Mouse (Mus musculus): ENCODE measurements around the gene Fancl.

The Fancl gene

DNA sequence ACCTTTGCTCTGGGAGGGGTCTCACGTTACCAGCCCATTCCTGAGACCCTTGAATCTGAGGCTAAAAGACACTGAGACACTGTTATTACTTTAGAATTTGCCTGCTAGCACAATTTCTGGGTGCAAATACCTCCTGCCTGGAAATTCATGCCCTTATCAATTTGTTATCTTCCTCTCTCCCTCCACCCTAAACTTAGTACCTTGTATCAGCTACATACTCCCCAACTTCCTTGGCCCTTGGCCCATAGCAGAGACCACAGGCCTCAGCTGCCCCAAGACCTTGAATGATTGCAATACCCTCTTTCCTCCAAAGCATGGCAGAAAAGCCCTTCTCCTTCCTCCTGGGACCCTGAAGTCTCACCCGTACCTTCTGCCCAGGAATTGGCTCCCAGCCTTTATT is 65.3 kb downstream of the Fancl start:
- peaks cover 7% of the 10 kb centered on the region for H3K9me3 ChIP-seq (ENCODE audit: low read length)
- H3K4me1 ChIP-seq (replicated peaks; ENCODE audit: low read depth, low read length) = peaks cover 6% of the 10 kb centered on the region; the same call in 1 of the 2 replicates
- peaks cover 7% of the 10 kb centered on the region; the same call in 1 of the 2 replicates for H3K36me3 ChIP-seq (ENCODE audit: insufficient read depth, low read length)
- no peaks in the 10 kb centered on the region for H3K27me3 ChIP-seq (ENCODE audit: insufficient read depth, low read length)
- H3K4me3 ChIP-seq (replicated peaks; ENCODE audit: low read length) = no peak overlapping the region
- TF ChIP-seq CTCF (conservative IDR thresholded peaks at IDR 0.05; ENCODE audit: low read length) = no peak
- no peak for TF ChIP-seq NANOG (IDR thresholded peaks at IDR 0.05; ENCODE audit: borderline replicate concordance, low read length)
- TF ChIP-seq POU5F1 (IDR thresholded peaks at IDR 0.05; ENCODE audit: borderline replicate concordance, low read length) = no peak

DNA sequence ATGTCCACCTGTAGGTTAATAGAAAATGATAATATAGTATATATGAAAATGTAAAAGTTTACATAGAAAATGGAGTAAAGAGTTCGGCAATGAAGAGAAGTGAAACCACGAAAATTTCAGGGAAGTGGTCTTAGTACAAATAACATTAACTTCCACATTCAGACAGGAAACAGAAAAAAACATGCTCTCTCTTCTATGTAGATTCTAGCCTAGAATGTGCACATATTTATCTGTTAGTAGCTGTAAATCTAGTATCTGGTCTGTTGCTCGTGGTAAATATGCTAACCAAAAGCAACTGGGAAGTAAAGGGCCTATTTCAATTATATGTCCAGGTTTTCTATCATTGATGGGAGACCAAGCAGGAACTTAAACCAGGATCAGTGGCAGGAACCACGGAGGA is 66.8 kb downstream of the Fancl start:
- H3K9me3 ChIP-seq (ENCODE audit: low read length) = no peaks in the 10 kb centered on the region
- H3K4me3 ChIP-seq (replicated peaks; ENCODE audit: low read length) = no peak overlapping the region
- no peaks in the 10 kb centered on the region for H3K36me3 ChIP-seq (ENCODE audit: insufficient read depth, low read length)
- peaks cover 6% of the 10 kb centered on the region; the same call in 1 of the 2 replicates for H3K4me1 ChIP-seq (replicated peaks; ENCODE audit: low read depth, low read length)
- TF ChIP-seq POU5F1 (IDR thresholded peaks at IDR 0.05; ENCODE audit: borderline replicate concordance, low read length) (no peak), NANOG (IDR thresholded peaks at IDR 0.05; ENCODE audit: borderline replicate concordance, low read length) (no peak), CTCF (conservative IDR thresholded peaks at IDR 0.05; ENCODE audit: low read length) (no peak)
- no peaks in the 10 kb centered on the region for H3K27me3 ChIP-seq (ENCODE audit: insufficient read depth, low read length)

DNA sequence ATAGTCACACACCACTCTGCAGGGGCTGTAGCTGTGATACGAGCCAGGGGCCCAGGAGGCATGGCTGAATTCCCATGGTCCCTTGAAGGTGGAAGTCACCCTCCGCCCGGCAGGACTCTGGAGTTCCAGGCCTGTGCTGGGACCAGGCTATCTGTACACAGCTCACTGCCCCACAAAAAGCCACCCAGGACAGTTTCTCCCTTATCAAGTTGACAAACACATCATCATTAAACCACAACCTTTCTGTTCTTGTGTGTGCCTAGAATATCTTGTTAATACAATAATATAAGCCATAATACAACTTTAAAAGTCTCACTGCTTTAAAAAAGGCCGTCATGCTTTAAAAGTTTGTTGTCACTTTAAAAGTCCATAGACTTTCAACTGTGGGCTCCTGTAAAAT is 68.1 kb downstream of the Fancl start:
- no peak overlapping the region for H3K4me3 ChIP-seq (replicated peaks; ENCODE audit: low read length)
- no peaks in the 10 kb centered on the region for H3K27me3 ChIP-seq (ENCODE audit: insufficient read depth, low read length)
- H3K36me3 ChIP-seq (ENCODE audit: insufficient read depth, low read length) = no peaks in the 10 kb centered on the region
- H3K4me1 ChIP-seq (replicated peaks; ENCODE audit: low read depth, low read length) = peaks cover 6% of the 10 kb centered on the region; the same call in 1 of the 2 replicates
- H3K9me3 ChIP-seq (ENCODE audit: low read length) = no peaks in the 10 kb centered on the region
- TF ChIP-seq NANOG (IDR thresholded peaks at IDR 0.05; ENCODE audit: borderline replicate concordance, low read length) (no peak), CTCF (conservative IDR thresholded peaks at IDR 0.05; ENCODE audit: low read length) (no peak), POU5F1 (IDR thresholded peaks at IDR 0.05; ENCODE audit: borderline replicate concordance, low read length) (no peak)

DNA sequence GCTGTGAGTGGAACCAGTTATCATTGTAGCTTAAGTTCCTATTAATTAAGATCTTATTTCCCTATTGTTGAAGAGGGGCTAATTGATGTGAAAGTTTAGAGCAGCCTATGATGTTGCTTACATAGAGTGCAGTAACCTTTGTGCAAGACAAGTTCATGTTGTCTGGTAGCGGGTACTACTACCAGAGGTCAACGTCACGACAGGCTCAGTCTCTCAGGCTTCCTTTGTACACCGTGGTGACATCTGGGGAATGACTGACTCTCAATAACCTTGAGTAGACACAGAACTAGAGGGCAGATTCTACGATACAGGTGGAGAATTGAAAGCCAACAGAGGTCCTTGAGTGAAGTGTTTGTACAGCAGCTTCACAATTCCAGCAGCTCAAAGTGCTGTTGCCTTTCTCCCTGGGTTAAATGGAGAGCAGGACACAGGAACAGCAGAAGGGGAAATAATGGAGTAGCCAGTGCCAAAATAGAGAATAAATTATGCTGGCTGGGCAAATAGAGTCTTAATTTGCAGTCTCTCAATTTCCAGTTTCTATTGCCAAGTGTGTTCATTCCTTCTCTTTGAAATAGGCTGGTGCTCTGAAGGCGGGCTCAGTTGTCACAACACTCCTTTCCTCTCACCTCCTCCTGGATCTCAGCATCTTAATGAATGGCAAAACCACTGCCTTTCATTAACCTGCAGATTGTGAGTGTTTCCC is 91.3 kb downstream of the Fancl start:
- Histone ChIP-seq H3K27me3 (ENCODE audit: insufficient read depth, low read length) (no peaks in the 10 kb centered on the region), H3K4me3 (replicated peaks; ENCODE audit: low read length) (no peak overlapping the region), H3K36me3 (ENCODE audit: insufficient read depth, low read length) (peaks cover 12% of the 10 kb centered on the region; the same call in 1 of the 2 replicates), H3K4me1 (replicated peaks; ENCODE audit: low read depth, low read length) (no peaks in the 10 kb centered on the region), H3K9me3 (ENCODE audit: low read length) (no peaks in the 10 kb centered on the region)
- TF ChIP-seq CTCF (conservative IDR thresholded peaks at IDR 0.05; ENCODE audit: low read length) (no peak), POU5F1 (IDR thresholded peaks at IDR 0.05; ENCODE audit: borderline replicate concordance, low read length) (no peak), NANOG (IDR thresholded peaks at IDR 0.05; ENCODE audit: borderline replicate concordance, low read length) (no peak)

DNA sequence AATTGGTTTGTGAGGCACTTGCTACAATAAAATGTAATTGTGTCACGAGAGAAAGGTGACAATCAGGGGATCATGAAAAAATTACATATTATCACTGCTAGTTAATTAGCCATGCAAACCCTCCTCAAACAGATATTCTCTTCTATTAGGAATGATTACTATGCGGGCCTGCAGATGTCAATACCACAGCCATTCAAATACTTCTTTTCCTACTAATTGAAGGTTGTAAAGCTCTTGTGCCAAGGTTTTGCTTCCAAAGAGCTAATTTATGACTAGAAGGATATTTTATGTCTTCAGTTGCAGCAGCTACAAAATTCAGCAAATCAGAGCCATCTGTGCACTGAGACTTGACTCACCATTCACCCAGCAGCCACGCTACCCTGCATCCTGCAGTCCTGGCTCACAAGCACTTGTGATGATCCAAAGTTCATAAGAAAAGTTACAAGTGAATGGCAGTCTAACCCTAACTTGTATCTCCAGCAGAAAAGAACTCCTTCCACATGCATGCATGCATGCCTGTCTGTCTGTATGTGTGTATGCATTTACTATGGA is 95.8 kb downstream of the Fancl start:
- TF ChIP-seq CTCF (conservative IDR thresholded peaks at IDR 0.05; ENCODE audit: low read length) = no peak
- TF ChIP-seq POU5F1 (IDR thresholded peaks at IDR 0.05; ENCODE audit: borderline replicate concordance, low read length) = no peak
- no peak for TF ChIP-seq NANOG (IDR thresholded peaks at IDR 0.05; ENCODE audit: borderline replicate concordance, low read length)
- Histone ChIP-seq H3K27me3 (ENCODE audit: insufficient read depth, low read length) (no peaks in the 10 kb centered on the region), H3K36me3 (ENCODE audit: insufficient read depth, low read length) (no peaks in the 10 kb centered on the region), H3K9me3 (ENCODE audit: low read length) (no peaks in the 10 kb centered on the region), H3K4me1 (replicated peaks; ENCODE audit: low read depth, low read length) (no peaks in the 10 kb centered on the region), H3K4me3 (replicated peaks; ENCODE audit: low read length) (no peak overlapping the region)

DNA sequence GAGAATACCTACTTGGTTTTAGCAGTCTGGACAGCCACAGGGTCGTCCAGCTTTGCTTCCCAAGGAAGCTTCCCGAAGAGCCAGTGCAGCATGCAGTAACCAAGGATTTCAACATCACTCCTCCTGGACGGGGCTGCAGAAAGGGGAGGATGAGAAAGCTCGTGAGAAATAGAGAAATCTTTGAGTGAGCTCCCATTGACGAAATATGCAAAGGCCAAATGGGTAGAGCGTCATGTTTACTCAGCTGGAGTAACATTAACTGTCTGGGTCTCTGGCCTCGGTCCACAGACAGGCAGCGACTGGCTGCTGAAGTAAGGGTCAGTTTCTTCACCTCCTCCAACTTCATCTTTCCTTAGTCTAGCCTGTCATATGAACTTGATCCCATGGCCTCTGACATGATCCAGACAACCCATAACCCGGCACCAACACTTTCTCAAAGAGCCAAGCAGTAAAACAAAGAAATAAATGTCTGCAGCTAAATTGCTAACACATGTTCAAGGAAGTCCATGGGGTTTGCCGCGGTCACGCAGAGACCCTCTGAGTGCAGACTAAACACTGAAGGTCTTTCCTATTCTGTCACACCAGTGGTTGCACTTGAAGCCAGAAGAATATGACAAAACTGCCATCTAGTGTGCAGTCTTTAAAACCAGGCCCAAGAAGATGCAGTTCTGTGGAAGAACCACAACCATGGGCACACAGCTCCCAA is 104.0 kb downstream of the Fancl start:
- no peaks in the 10 kb centered on the region for H3K9me3 ChIP-seq (ENCODE audit: low read length)
- no peaks in the 10 kb centered on the region for H3K4me1 ChIP-seq (replicated peaks; ENCODE audit: low read depth, low read length)
- TF ChIP-seq NANOG (IDR thresholded peaks at IDR 0.05; ENCODE audit: borderline replicate concordance, low read length) = no peak
- TF ChIP-seq CTCF (conservative IDR thresholded peaks at IDR 0.05; ENCODE audit: low read length) = no peak
- TF ChIP-seq POU5F1 (IDR thresholded peaks at IDR 0.05; ENCODE audit: borderline replicate concordance, low read length) = no peak
- H3K36me3 ChIP-seq (ENCODE audit: insufficient read depth, low read length) = no peaks in the 10 kb centered on the region
- no peak overlapping the region for H3K4me3 ChIP-seq (replicated peaks; ENCODE audit: low read length)
- H3K27me3 ChIP-seq (ENCODE audit: insufficient read depth, low read length) = no peaks in the 10 kb centered on the region

DNA sequence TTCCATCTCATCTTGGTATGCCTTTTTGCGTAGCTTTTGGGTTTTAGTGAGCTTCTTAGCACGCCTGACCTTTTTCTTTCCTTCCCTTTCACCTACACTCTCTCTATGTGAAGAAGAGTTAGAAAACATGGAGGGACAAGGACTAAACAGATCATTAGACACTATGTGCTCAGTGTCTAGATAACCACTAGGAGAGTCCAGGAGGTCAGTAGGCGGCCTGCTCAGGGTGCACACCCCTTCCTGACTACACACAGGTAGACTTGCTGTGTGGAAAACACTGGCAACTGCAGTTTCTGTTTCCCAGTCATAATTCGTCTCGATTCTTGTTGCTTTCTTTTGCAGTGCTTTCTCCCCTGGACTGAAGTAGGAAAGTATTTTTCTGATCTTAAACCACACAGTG is 110.0 kb downstream of the Fancl start:
- H3K27me3 ChIP-seq (ENCODE audit: insufficient read depth, low read length) = no peaks in the 10 kb centered on the region
- H3K9me3 ChIP-seq (ENCODE audit: low read length) = no peaks in the 10 kb centered on the region
- no peaks in the 10 kb centered on the region for H3K4me1 ChIP-seq (replicated peaks; ENCODE audit: low read depth, low read length)
- H3K4me3 ChIP-seq (replicated peaks; ENCODE audit: low read length) = no peak overlapping the region
- TF ChIP-seq CTCF (conservative IDR thresholded peaks at IDR 0.05; ENCODE audit: low read length) (no peak), NANOG (IDR thresholded peaks at IDR 0.05; ENCODE audit: borderline replicate concordance, low read length) (no peak), POU5F1 (IDR thresholded peaks at IDR 0.05; ENCODE audit: borderline replicate concordance, low read length) (no peak)
- no peaks in the 10 kb centered on the region for H3K36me3 ChIP-seq (ENCODE audit: insufficient read depth, low read length)

DNA sequence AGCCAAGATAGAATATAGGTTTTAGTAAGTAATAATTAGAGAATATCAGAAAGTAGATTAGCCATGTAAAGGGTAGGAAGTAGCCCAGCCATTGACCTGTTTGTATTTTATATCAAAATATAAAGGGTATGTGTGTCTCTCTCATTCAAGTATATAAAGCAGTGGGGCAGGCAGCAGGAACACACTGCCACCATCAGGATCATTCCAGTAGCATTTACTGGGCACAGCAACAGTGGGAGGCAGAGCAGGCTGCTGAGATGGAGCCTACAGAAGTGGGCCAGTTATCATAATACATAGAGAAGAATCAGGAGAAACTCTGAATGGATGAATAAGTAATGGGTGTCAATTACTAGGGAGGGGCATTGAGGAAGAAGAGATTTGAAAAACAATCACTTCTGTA is 127.7 kb downstream of the Fancl start:
- H3K4me3 ChIP-seq (replicated peaks; ENCODE audit: low read length) = no peak overlapping the region
- H3K4me1 ChIP-seq (replicated peaks; ENCODE audit: low read depth, low read length) = peaks cover 5% of the 10 kb centered on the region; the same call in 1 of the 2 replicates
- TF ChIP-seq NANOG (IDR thresholded peaks at IDR 0.05; ENCODE audit: borderline replicate concordance, low read length) = no peak
- TF ChIP-seq CTCF (conservative IDR thresholded peaks at IDR 0.05; ENCODE audit: low read length) = no peak
- TF ChIP-seq POU5F1 (IDR thresholded peaks at IDR 0.05; ENCODE audit: borderline replicate concordance, low read length) = no peak
- H3K36me3 ChIP-seq (ENCODE audit: insufficient read depth, low read length) = no peaks in the 10 kb centered on the region
- peaks cover 28% of the 10 kb centered on the region for H3K9me3 ChIP-seq (ENCODE audit: low read length)
- no peaks in the 10 kb centered on the region for H3K27me3 ChIP-seq (ENCODE audit: insufficient read depth, low read length)

Data from E14TG2a.4 (cell line).